Mouse (Mus musculus) heart, postnatal 0 days (tissue): ENCODE data around the gene Zc3h14. TPM values are rescaled to one million over a fixed set of nuclear protein-coding genes. Genes with fewer than 3 reads are reported as not detected.

Experiments
- ATAC-seq: fragments of 200-750 bp; cut with Nextera tagmentation; 2 replicates; pipeline ENCODE4 v1.8.0; 2017; ENCODE audit warnings: low read depth, moderate number of reproducible peaks, moderate library complexity; ENCODE audit not compliant: insufficient read depth
- DNase-seq: peaks from one replicate; pipeline ENCODE4 v3.0.0-alpha.2; 2016; ENCODE audit warnings: low spot score
- H3K27ac ChIP-seq: fragments of 300-500 bp; sonication (generic); 2 replicates; pipeline ENCODE4 v1.5.1; 2014; ENCODE audit warnings: low read depth, mild to moderate bottlenecking
- H3K27me3 ChIP-seq: fragments of 300-500 bp; sonication (generic); 2 replicates; pipeline ENCODE4 v1.6.1; 2014; ENCODE audit warnings: low read length, mixed read lengths; ENCODE audit not compliant: control insufficient read depth, insufficient read depth
- H3K36me3 ChIP-seq: fragments of 300-500 bp; sonication (generic); replicated peaks from 2 replicates; pipeline ENCODE4 v1.6.1; 2014; ENCODE audit warnings: low read length, mixed read lengths; ENCODE audit not compliant: control insufficient read depth, insufficient read depth
- H3K4me1 ChIP-seq: fragments of 300-500 bp; sonication (generic); 2 replicates; pipeline ENCODE4 v1.6.1; 2014; ENCODE audit warnings: antibody characterized with exemption; ENCODE audit not compliant: control insufficient read depth, insufficient read depth
- H3K4me2 ChIP-seq: fragments of 300-500 bp; sonication (generic); 2 replicates; pipeline ENCODE4 v1.6.1; 2014; ENCODE audit warnings: low read depth, mild to moderate bottlenecking, low read length, moderate library complexity
- H3K4me3 ChIP-seq: fragments of 300-500 bp; sonication (generic); 2 replicates; pipeline ENCODE4 v1.5.1; 2014; ENCODE audit warnings: low read depth, low read length
- H3K9ac ChIP-seq: fragments of 300-500 bp; sonication (generic); replicated peaks from 2 replicates; pipeline ENCODE4 v1.6.1; 2014; ENCODE audit warnings: low read depth, low read length, mixed read lengths
- H3K9me3 ChIP-seq: fragments of 300-500 bp; sonication (generic); replicated peaks from 2 replicates; pipeline ENCODE4 v1.6.1; 2016; ENCODE audit warnings: low read length; ENCODE audit not compliant: control insufficient read depth
- CTCF ChIP-seq: IDR thresholded peaks from 2 replicates; pipeline ENCODE4 v1.5.1; 2016; ENCODE audit warnings: antibody characterized with exemption, control low read depth, low read depth
- EP300 ChIP-seq: IDR thresholded peaks from 2 replicates; pipeline ENCODE4 v1.6.1; 2016; ENCODE audit warnings: antibody characterized with exemption, low read depth
- WGBS: fragments of 180-500 bp; shearing (Covaris S2); extraction: QIAGEN DNeasy Blood & Tissue Kit; methylation state at CpG from one replicate; pipeline ENCODE4 v1.1.7; 2014; 5-methylcytosine and 5-hydroxymethylcytosine counted together
- polyA plus RNA-seq: library from polyadenylated mRNA; unstranded; fragments of >200 nt; fragmentation: Nextera tagmentation; extraction: Ambion mirVana; gene quantifications from 2 replicates; pipeline ENCODE4 v1.2.1, GENCODE M21; 2015
- total RNA-seq: library from RNA; depleted of rRNA; stranded (reverse); fragments of >200 nt; gene quantifications from 2 replicates; pipeline ENCODE4 v1.2.3, GENCODE M21; 2014; ENCODE audit warnings: low replicate concordance

Gene Zc3h14
- total and polyA plus RNA-seq, 2 experiments from 2014 or later: 64.4 to 73.1 TPM

- no peak overlapping the region for H3K4me2 ChIP-seq
- H3K27me3 ChIP-seq: no peaks in the 10 kb centered on the region
- no peak for ATAC-seq
- H3K4me1 ChIP-seq: peaks cover 25% of the 10 kb centered on the region
- H3K9ac ChIP-seq: no peak overlapping the region
- 0 out of 2 replicates have a peak, but pooled peaks cover 6% of the 10 kb centered on the region for H3K36me3 ChIP-seq
- H3K4me3 ChIP-seq: no peak overlapping the region
- WGBS: 35% methylated on average over 7 of the region's 7 CpGs
- DNase-seq: no peak
- H3K27ac ChIP-seq: no peak overlapping the region
- TF ChIP-seq EP300 (no peak), CTCF (no peak)
- H3K9me3 ChIP-seq: no peaks in the 10 kb centered on the region
These were observed 33.1 kb upstream of the Zc3h14 start for GRCm38 (mm10) chr12:98713621-98714103.

GRCm38 (mm10) chr12:98714757-98715156, 32.0 kb upstream of the Zc3h14 start:
- peak overlapping the region; percentile 32; the same call in 1 of the 2 replicates for H3K27ac ChIP-seq
- H3K4me2 ChIP-seq: 0 out of 2 replicates have a peak overlapping the region, but pooled peaks have one; percentile 10

GRCm38 (mm10) chr12:98716142-98716541, 30.6 kb upstream of the Zc3h14 start:
- no peak for DNase-seq
- Histone ChIP-seq H3K27ac (no peak overlapping the region), H3K9me3 (no peaks in the 10 kb centered on the region), H3K4me2 (no peak overlapping the region), H3K36me3 (no peaks in the 10 kb centered on the region), H3K4me1 (peaks cover 38% of the 10 kb centered on the region), H3K4me3 (no peak overlapping the region), H3K9ac (no peak overlapping the region), H3K27me3 (no peaks in the 10 kb centered on the region)
- no peak for ATAC-seq
- TF ChIP-seq CTCF (no peak), EP300 (no peak)
- 86% methylated on average over 2 of the region's 2 CpGs for WGBS

More at GRCm38 (mm10) chr12:98714757-98715156, 32.0 kb upstream of the Zc3h14 start:
- 17% methylated on average over 11 of the region's 11 CpGs for WGBS
- H3K9ac ChIP-seq: no peak overlapping the region
- DNase-seq (peak; percentile 32), ATAC-seq (no peak; the same call in 1 of the 2 replicates)
- H3K4me3 ChIP-seq: no peak overlapping the region
- TF ChIP-seq CTCF: no peak
- TF ChIP-seq EP300: no peak
- no peaks in the 10 kb centered on the region for H3K27me3 ChIP-seq
- 0 out of 2 replicates have a peak, but pooled peaks cover 3% of the 10 kb centered on the region for H3K36me3 ChIP-seq
- H3K9me3 ChIP-seq: no peaks in the 10 kb centered on the region
- H3K4me1 ChIP-seq: peaks cover 27% of the 10 kb centered on the region

- ATAC-seq (no peak), DNase-seq (peak; percentile 62)
- H3K4me2 ChIP-seq: peak overlapping the region; percentile 2; the same call in 1 of the 2 replicates
- no peak overlapping the region for H3K9ac ChIP-seq
- 47% methylated on average over 3 of the region's 3 CpGs for WGBS
- H3K27ac ChIP-seq: peak overlapping the region; percentile 22
- TF ChIP-seq CTCF (no peak), EP300 (no peak)
- H3K36me3 ChIP-seq: no peaks in the 10 kb centered on the region
- peaks cover 21% of the 10 kb centered on the region for H3K4me1 ChIP-seq
- no peaks in the 10 kb centered on the region for H3K9me3 ChIP-seq
- no peak overlapping the region for H3K4me3 ChIP-seq
- no peaks in the 10 kb centered on the region for H3K27me3 ChIP-seq
These were observed 26.1 kb upstream of the Zc3h14 start for GRCm38 (mm10) chr12:98720628-98721027.

DNA sequence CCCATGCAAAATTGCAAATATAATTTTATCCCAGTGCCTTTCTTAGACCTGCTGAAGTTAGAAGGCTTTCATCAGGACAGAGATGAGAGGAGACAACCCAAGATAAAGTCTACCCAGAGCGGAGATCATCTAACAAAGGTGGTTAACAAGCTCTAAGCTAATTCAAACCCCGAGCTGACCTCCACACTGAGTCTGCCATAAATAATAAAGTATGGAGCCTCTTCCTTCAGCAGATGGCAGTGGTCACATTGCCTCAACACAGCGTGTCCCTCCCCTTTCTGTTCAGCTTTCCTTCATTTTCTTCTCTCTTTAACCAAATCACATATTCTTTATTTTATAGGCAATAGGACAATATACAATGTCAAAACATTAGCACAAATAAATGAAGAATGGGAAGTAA, 25.7 kb upstream of the Zc3h14 start:
- H3K36me3 ChIP-seq: no peaks in the 10 kb centered on the region
- WGBS: 60% methylated on average over 3 of the region's 3 CpGs
- DNase-seq (no peak), ATAC-seq (no peak)
- peaks cover 19% of the 10 kb centered on the region for H3K4me1 ChIP-seq
- peak overlapping the region; percentile 22 for H3K27ac ChIP-seq
- H3K9ac ChIP-seq: no peak overlapping the region
- no peaks in the 10 kb centered on the region for H3K9me3 ChIP-seq
- H3K27me3 ChIP-seq: no peaks in the 10 kb centered on the region
- no peak overlapping the region for H3K4me3 ChIP-seq
- H3K4me2 ChIP-seq: peak overlapping the region; percentile 2; the same call in 1 of the 2 replicates
- TF ChIP-seq CTCF (no peak), EP300 (no peak)

GRCm38 (mm10) chr12:98724224-98724623, 22.5 kb upstream of the Zc3h14 start:
- Histone ChIP-seq H3K36me3 (no peaks in the 10 kb centered on the region), H3K27ac (no peak overlapping the region), H3K4me3 (no peak overlapping the region), H3K27me3 (no peaks in the 10 kb centered on the region), H3K9ac (no peak overlapping the region), H3K4me2 (no peak overlapping the region), H3K9me3 (no peaks in the 10 kb centered on the region), H3K4me1 (peaks cover 26% of the 10 kb centered on the region)
- DNase-seq (no peak), ATAC-seq (no peak)
- TF ChIP-seq CTCF: no peak
- no peak for TF ChIP-seq EP300
- 92% methylated on average over 7 of the region's 7 CpGs for WGBS
